Mouse (Mus musculus) embryonic fibroblast, embryonic 13.5 days (primary cell): Measurements from ENCODE around the gene Dexi.

ENCODE experiments used
- CTCF ChIP-seq: IDR thresholded peaks from 2 replicates; pipeline ENCODE4 v1.5.1; 2011; ENCODE audit warnings: mild to moderate bottlenecking, control low read depth, low read length, moderate library complexity, borderline replicate concordance; ENCODE audit not compliant: insufficient read depth
- POLR2A ChIP-seq: IDR thresholded peaks from 2 replicates; pipeline ENCODE4 v1.6.1; 2011; ENCODE audit warnings: low read depth, mild to moderate bottlenecking, control low read depth, low read length, moderate library complexity

- TF ChIP-seq POLR2A (no peak), CTCF (no peak)
Measured at GRCm38 (mm10) chr16:10501865-10502264, 41.0 kb downstream of the Dexi start.
